Mouse (Mus musculus) bone marrow, adult 2 months (tissue): Measurements from ENCODE around the gene Ubtd2.

Experiments used
- CTCF ChIP-seq: fragments of 200-500 bp; IDR thresholded peaks from 2 replicates; pipeline ENCODE4 v1.5.1; 2011; ENCODE audit warnings: low read length, control low read depth; ENCODE audit not compliant: control insufficient read depth, insufficient read depth
- POLR2A ChIP-seq: fragments of 200-500 bp; IDR thresholded peaks from 2 replicates; pipeline ENCODE4 v1.6.1; 2011; ENCODE audit warnings: low read depth, mild to moderate bottlenecking, control low read depth, low read length, borderline replicate concordance; ENCODE audit not compliant: control insufficient read depth

DNA sequence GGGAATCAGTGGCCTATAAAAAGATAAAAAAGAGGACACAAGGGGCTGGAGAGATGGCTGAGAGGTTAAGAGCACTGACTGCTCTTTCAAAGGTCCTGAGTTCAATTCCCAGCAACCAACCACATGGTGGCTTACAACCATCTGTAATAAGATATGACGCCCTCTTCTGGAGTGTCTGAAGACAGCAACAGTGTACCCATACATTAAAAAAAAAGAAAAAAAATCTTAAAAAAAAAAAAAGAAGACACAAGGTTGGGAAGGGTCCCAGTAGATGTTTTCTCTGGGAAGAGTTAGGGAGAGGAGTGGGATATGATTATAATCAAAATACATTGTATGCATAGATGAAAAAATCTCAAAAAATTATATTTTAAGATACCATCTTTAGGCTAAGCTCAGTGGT lies 10.0 kb upstream of the Ubtd2 start:
- TF ChIP-seq POLR2A (no peak), CTCF (no peak)
